Mouse (Mus musculus): ENCODE measurements around the gene Camkk2.

GRCm38 (mm10) chr5:122681276-122681675, 97.9 kb downstream of the Camkk2 start:
- TF ChIP-seq CTCF (IDR thresholded peaks at IDR 0.05) (peak; percentile 8; the same call in 1 of the 2 replicates), EP300 (IDR thresholded peaks at IDR 0.05) (no peak)
